Mouse (Mus musculus) C2C12 (cell line): ENCODE results near the gene Trmt1.

Experiments used
- CTCF ChIP-seq: IDR thresholded peaks from one replicate; pipeline ENCODE4 v1.5.1; 2011; ENCODE audit not compliant: control insufficient read depth, insufficient read depth, insufficient read length
- MAX ChIP-seq: IDR thresholded peaks from one replicate; pipeline ENCODE4 v1.6.1; 2011; ENCODE audit warnings: mild to moderate bottlenecking, control low read depth
- MYOD1 ChIP-seq: IDR thresholded peaks from one replicate; pipeline ENCODE4 v1.6.1; 2011; ENCODE audit warnings: low read depth; ENCODE audit not compliant: control insufficient read depth, insufficient read length
- MYOG ChIP-seq: IDR thresholded peaks from one replicate; pipeline ENCODE4 v1.6.1; 2011; ENCODE audit not compliant: control insufficient read depth, insufficient read length; ENCODE audit errors: extremely low read depth
- USF1 ChIP-seq: IDR thresholded peaks from one replicate; pipeline ENCODE4 v1.6.1; 2011; ENCODE audit warnings: low read depth, mild to moderate bottlenecking, control low read depth, moderate library complexity

DNA sequence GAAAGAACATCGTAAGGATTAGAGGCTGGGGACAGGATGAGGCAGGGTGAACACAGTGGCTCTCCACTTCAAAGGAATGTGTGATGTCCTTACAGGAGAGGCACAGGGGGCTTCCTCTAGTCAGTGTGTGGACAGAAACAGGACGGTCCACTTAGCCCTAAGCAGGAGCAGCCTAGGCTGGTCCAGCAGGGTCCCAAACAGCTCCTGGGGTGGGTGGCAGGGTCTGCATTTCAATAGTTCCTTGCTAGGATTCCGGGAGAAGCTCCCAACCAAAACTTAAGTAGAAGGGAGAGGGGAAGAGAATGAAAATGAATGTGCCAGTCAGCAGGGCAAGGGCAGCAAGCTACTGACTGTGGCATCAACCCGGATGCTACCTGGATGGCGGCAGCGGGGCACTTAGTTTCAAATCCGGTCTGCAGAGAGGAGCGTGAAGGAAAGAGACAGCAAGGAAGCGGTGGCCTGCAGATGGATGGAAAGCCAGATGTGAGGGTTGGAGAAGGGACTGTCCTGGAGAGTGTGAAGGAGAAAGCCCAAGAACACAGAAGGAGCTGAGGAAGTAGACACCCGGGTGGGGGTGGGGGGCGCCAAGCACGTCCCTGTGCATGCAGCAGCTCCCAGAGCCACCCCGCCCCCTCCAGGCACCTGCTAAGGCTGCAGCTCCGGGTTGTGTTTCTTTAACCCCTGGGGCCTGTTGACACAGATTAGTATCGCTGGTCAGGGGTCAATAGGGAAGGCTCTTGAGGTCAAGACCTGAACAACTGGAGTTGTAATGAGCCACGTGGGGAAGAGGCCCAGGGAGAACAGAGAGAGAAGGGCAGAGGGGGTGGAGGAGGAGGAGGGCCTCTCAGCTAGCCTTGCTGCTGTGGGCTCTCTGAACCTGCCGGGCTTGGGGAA, 59.2 kb downstream of the Trmt1 start:
- TF ChIP-seq CTCF: no peak
- TF ChIP-seq MYOD1: no peak
- TF ChIP-seq USF1: no peak
- TF ChIP-seq MAX: no peak
- no peak for TF ChIP-seq MYOG
